Mouse (Mus musculus) yolk sac, embryonic 10.5 days (tissue): ENCODE measurements at regions not wholly inside any gene's neighbourhood (a gene's known extent, or its start where the extent isn't known, plus 50 kb on each side); places are given as distances from the start of the nearest gene placed in this dataset.

Source experiments
- DNase-seq: peaks from one replicate; pipeline ENCODE4 v3.0.0-alpha.2; 2017; ENCODE audit warnings: low spot score

- DNase-seq: no peak
These were observed 57.7 kb upstream of the Slc39a8 start for GRCm38 (mm10) chr3:135767211-135767927.

GRCm38 (mm10) chr3:135757888-135758287 lies 66.5 kb upstream of the Nfkb1 start:
- peak; percentile 63 for DNase-seq

GRCm38 (mm10) chr3:135756811-135757210 lies 65.5 kb upstream of the Nfkb1 start:
- DNase-seq: peak; percentile 53

- DNase-seq: no peak
These were observed 59.4 kb upstream of the Nfkb1 start for GRCm38 (mm10) chr3:135750736-135751135.

- no peak for DNase-seq
These were observed 54.1 kb upstream of the Nfkb1 start for GRCm38 (mm10) chr3:135745417-135745816.
